Mouse (Mus musculus): ENCODE measurements around the gene Ppp2r3a.

DNA sequence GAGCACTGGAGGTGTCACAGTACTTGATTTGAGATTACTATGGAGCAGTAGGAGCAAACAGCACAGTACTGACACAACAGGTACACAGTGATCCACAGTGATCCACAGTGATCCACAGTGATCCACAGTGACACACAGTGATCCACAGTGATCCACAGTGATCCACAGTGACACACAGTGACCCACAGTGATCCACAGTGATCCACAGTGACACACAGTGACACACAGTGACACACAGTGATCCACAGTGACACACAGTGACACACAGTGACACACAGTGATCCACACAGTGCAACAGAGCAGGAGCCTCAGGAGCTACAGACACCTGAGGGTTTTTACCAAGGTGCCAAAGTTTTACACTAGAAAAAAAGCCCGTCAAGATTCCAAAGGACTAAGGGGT, 154.1 kb downstream of the Ppp2r3a start:
- TF ChIP-seq CTCF (IDR thresholded peaks at IDR 0.05; ENCODE audit: low read depth) (no peak), EP300 (IDR thresholded peaks at IDR 0.05; ENCODE audit: low read depth) (no peak)
